Comparison of ENCODE assay signal across 8 mouse cellular contexts in the genomic region with DNA sequence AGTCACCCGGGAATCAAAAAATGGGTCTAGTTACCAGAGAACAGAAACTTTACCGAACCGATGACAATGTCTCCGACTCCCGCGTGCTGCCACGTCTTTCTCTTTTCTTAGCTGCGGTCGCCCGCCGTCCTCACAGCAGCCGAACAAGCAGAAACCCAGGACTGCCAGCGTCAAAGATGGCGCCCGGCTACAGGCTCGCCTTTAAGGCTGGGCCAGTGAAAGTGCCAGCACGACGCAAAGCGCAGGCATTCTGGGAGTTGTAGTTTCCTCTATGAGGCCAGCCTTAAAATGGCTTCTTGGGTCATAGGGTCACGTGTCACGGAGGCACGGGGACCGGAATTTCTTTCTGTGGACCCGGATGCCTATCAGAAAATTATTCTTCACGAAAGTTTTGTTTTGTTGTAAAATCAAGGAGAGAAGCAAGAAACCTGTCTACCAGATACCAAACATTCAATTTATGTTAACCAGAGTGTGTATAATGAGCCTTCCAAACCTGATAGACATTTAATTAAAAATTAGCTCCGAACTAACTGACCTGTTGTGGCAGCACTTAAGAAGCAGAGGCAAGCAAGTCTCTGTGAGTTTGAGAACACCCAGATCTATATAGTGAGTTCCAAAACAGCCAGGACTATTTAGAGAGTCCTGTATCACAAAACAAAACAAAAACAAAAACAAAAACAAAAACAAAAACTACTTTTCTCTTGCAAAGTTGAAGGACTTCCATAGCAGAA. TPM values are rescaled to one million over a fixed set of nuclear protein-coding genes. Genes with fewer than 3 reads are reported as not detected.
A peak's percentile ranks its signal among the peaks of the same experiment; 100 is the strongest.
DNase-seq lines count a peak whose midpoint lies in the region; ATAC-seq and TF ChIP-seq lines count a peak whose summit lies in the region.

Gm38394 (minus strand) TSS at position 116 of the 731 bp plus-strand sequence.

- no peaks in the 10 kb centered on the region for H3K27me3 ChIP-seq in forebrain, embryonic 15.5 days

- peaks cover 19% of the 10 kb centered on the region for H3K36me3 ChIP-seq in ES-E14 (ENCODE audit: control insufficient read depth, insufficient read depth, low read length, poor library complexity, severe bottlenecking)
- peaks cover 19% of the 10 kb centered on the region for H3K36me3 ChIP-seq in forebrain, embryonic 15.5 days

- H3K4me3 ChIP-seq in ES-E14 (ENCODE audit: insufficient read depth in 1 of 2, low read depth in 1 of 2, low read length in 2 of 2, poor library complexity in 1 of 2, severe bottlenecking in 1 of 2): peak within 1 kb of the TSS; percentile 76 to 99
- H3K4me3 ChIP-seq in forebrain, embryonic 15.5 days: peak within 1 kb of the TSS; percentile 67
- peak within 1 kb of the TSS; percentile 72 for H3K4me3 ChIP-seq in lung, adult 2 months (replicated peaks; ENCODE audit: extremely low read depth, low read depth, low read length)

- no peak for TF ChIP-seq CTCF in lung, adult 2 months (IDR thresholded peaks at IDR 0.05; ENCODE audit: insufficient read depth, low read length)

- no peaks in the 10 kb centered on the region for H3K9me3 ChIP-seq in ES-E14 (ENCODE audit: control insufficient read depth, insufficient read depth, low read depth, low read length)
- H3K9me3 ChIP-seq in forebrain, embryonic 15.5 days: no peaks in the 10 kb centered on the region

- DNase-seq in ES-E14 (ENCODE audit: low read depth, low spot score): peak; percentile 85
- peak; percentile 92 for DNase-seq in cerebellum, adult 11-12 months
- peak; percentile 89 for DNase-seq in heart, postnatal 25 days (ENCODE audit: low spot score)
- peak; percentile 89 to 97 for DNase-seq in layer of hippocampus, adult 18-20 months (ENCODE audit: low spot score in 2 of 2)
- DNase-seq in lung, adult 2 months: peak; percentile 89
- peak; percentile 85 to 91 for DNase-seq in thymus, adult 18-20 months

- in situ Hi-C loops in ES-E14 (cut with MboI; ENCODE audit: low sequenced_read_pairs in 2 of 2, unreplicated experiment in 2 of 2): no loop called here

- H3K4me2 ChIP-seq in forebrain, embryonic 15.5 days (replicated peaks): peak within 1 kb of the TSS; percentile 68

- H3K27ac ChIP-seq in ES-E14 (ENCODE audit: insufficient read depth, low read depth, low read length, poor library complexity, severe bottlenecking): peak within 1 kb of the TSS; percentile 99
- peak within 1 kb of the TSS; percentile 84 for H3K27ac ChIP-seq in forebrain, embryonic 15.5 days (replicated peaks)

- intact Hi-C loops in heart, postnatal 25 days (cut with DNase I): loop anchor here (2.0 kb wide), 1 partner anchor 51 kb away; the partner anchor contains the start of gene Snrpe

- TF ChIP-seq POLR2A in lung, adult 2 months (IDR thresholded peaks at IDR 0.05; ENCODE audit: borderline replicate concordance, extremely low read depth, low read depth, low read length): peak; percentile 92; the same call in 1 of the 2 replicates

- H3K4me1 ChIP-seq in ES-E14 (ENCODE audit: control insufficient read depth in 2 of 2, insufficient read depth in 2 of 2, low read length in 2 of 2, poor library complexity in 1 of 2): peaks cover 8 to 12% of the 10 kb centered on the region in 2 experiments
- peaks cover 42% of the 10 kb centered on the region for H3K4me1 ChIP-seq in forebrain, embryonic 15.5 days
- H3K4me1 ChIP-seq in lung, adult 2 months (ENCODE audit: control insufficient read depth, insufficient read depth, low read length): peaks cover 16% of the 10 kb centered on the region

- ATAC-seq in forebrain, embryonic 15.5 days (replicated peaks): peak; percentile 99
- ATAC-seq in neutrophil, adult 5-6 weeks (ENCODE audit: extremely low read depth, insufficient number of reproducible peaks, low FRiP score, poor library complexity, severe bottlenecking): peak; percentile 100

- peak within 1 kb of the TSS; percentile 99 for H3K9ac ChIP-seq in ES-E14 (ENCODE audit: insufficient read depth, low read depth, low read length, poor library complexity, severe bottlenecking)
- peak within 1 kb of the TSS; percentile 68 for H3K9ac ChIP-seq in forebrain, embryonic 15.5 days (replicated peaks)

- WGBS in forebrain, embryonic 15.5 days: 2% methylated on average over 26 of the region's 26 CpGs
- WGBS in lung, adult 2 months: 2% methylated on average over 26 of the region's 26 CpGs

TF ChIP-seq in ES-E14, 5 proteins besides CTCF, POLR2A, EP300 and RAD21:
- TF ChIP-seq ZNF384 (IDR thresholded peaks at IDR 0.05; ENCODE audit: low read depth, low read length): no peak
- TF ChIP-seq ZC3H11A (IDR thresholded peaks at IDR 0.05; ENCODE audit: borderline replicate concordance, low read depth, low read length): no peak
- peak; percentile 99 for TF ChIP-seq HCFC1 (IDR thresholded peaks at IDR 0.05; ENCODE audit: borderline replicate concordance, insufficient read depth, low read length)
- TF ChIP-seq MAFK (IDR thresholded peaks at IDR 0.05; ENCODE audit: insufficient read depth, low read depth, low read length): peak; percentile 54; the same call in 1 of the 2 replicates
- no peak for TF ChIP-seq CHD2 (IDR thresholded peaks at IDR 0.05; ENCODE audit: low read depth, low read length)

RNA-seq across cellular contexts. Expression of gene Gm38394, which starts in this region (rescaled TPM):
- total RNA-seq in ES-E14 (2012; rRNA removed): 5.9 and 8.7 TPM in 2 replicates
- polyA plus RNA-seq in forebrain, embryonic 15.5 days (2015; fragmentation: Nextera tagmentation; extraction: Ambion mirVana): 3.6 TPM in 2 replicates
- total RNA-seq in heart, postnatal 25 days (2021): 10 to 100 TPM; 15.7 to 15.9 TPM
- total RNA-seq in layer of hippocampus, adult 18-20 months (2021): 10 to 100 TPM; 27.3 to 27.7 TPM
- 3.4 and 5.3 TPM in 2 replicates for polyA plus RNA-seq in lung, adult 2 months (2012; rRNA removed)
- total RNA-seq in neutrophil, adult 5-6 weeks (2017): 9.1 and 16.9 TPM in 2 replicates

Comparison
In these comparisons a context has a peak if more than half of its experiments do, and no peak if none do; other contexts are left out.
1. Peak in every context shown above with its lines: DNase-seq, ATAC-seq, H3K4me3 ChIP-seq and H3K27ac ChIP-seq.